Mouse (Mus musculus): ENCODE data around the gene Nol10. TPM values are rescaled to one million over a fixed set of nuclear protein-coding genes. Genes with fewer than 3 reads are reported as not detected.
A peak's percentile ranks its signal among the peaks of the same experiment; 100 is the strongest.

Gene Nol10
- total RNA-seq, 4 experiments from 2014 or later, result 15.1 to 22.2 (median 19.4) TPM

GRCm38 (mm10) chr12:17362316-17362715, 14.1 kb downstream of the Nol10 start:
- DNase-seq, result no peak

GRCm38 (mm10) chr12:17366981-17367380, 18.7 kb downstream of the Nol10 start:
- peak; percentile 75 for DNase-seq

- DNase-seq, result no peak
Observed at GRCm38 (mm10) chr12:17369111-17369510, 20.9 kb downstream of the Nol10 start.

GRCm38 (mm10) chr12:17369551-17370325, 21.5 kb downstream of the Nol10 start:
- peak; percentile 45 for DNase-seq

- no peak for DNase-seq
Observed at GRCm38 (mm10) chr12:17371589-17372235, 23.5 kb downstream of the Nol10 start.

- no peak for DNase-seq
Observed at GRCm38 (mm10) chr12:17372696-17373095, 24.4 kb downstream of the Nol10 start.

GRCm38 (mm10) chr12:17373470-17373975, 25.3 kb downstream of the Nol10 start:
- no peak for DNase-seq

- DNase-seq, result no peak
Observed at GRCm38 (mm10) chr12:17375243-17375642, 27.0 kb downstream of the Nol10 start.

- DNase-seq, result no peak
Observed at GRCm38 (mm10) chr12:17376521-17376920, 28.3 kb downstream of the Nol10 start.

- DNase-seq, result no peak
Observed at GRCm38 (mm10) chr12:17380991-17381390, 32.7 kb downstream of the Nol10 start.

- DNase-seq, result no peak
Observed at GRCm38 (mm10) chr12:17382759-17383158, 34.5 kb downstream of the Nol10 start.

GRCm38 (mm10) chr12:17386896-17387295, 38.6 kb downstream of the Nol10 start:
- DNase-seq, result no peak

GRCm38 (mm10) chr12:17387332-17388135, 39.3 kb downstream of the Nol10 start:
- no peak for DNase-seq

GRCm38 (mm10) chr12:17388136-17388437, 39.8 kb downstream of the Nol10 start:
- DNase-seq, result no peak

- no peak for DNase-seq
Observed at GRCm38 (mm10) chr12:17390036-17390435, 41.8 kb downstream of the Nol10 start.

- peak; percentile 31 for DNase-seq
Observed at GRCm38 (mm10) chr12:17390510-17390909, 42.3 kb downstream of the Nol10 start.

- DNase-seq, result no peak
Observed at GRCm38 (mm10) chr12:17393148-17393547, 44.9 kb downstream of the Nol10 start.

GRCm38 (mm10) chr12:17397150-17397549, 48.9 kb downstream of the Nol10 start:
- DNase-seq, result no peak

- no peak for DNase-seq
Observed at GRCm38 (mm10) chr12:17401419-17401818, 53.2 kb downstream of the Nol10 start.

- DNase-seq, result no peak
Observed at GRCm38 (mm10) chr12:17402116-17402515, 53.9 kb downstream of the Nol10 start.

GRCm38 (mm10) chr12:17403998-17404397, 55.7 kb downstream of the Nol10 start:
- no peak for DNase-seq

GRCm38 (mm10) chr12:17406825-17407224, 58.6 kb downstream of the Nol10 start:
- DNase-seq, result no peak

- DNase-seq, result no peak
Observed at GRCm38 (mm10) chr12:17408312-17408711, 60.1 kb downstream of the Nol10 start.

Data from adrenal gland, adult 8-10 months (tissue).